Mouse (Mus musculus): Measurements from ENCODE around the gene Clvs2. TPM values are rescaled to one million over a fixed set of nuclear protein-coding genes. Genes with fewer than 3 reads are reported as not detected.
A peak's percentile ranks its signal among the peaks of the same experiment; 100 is the strongest.

Gene Clvs2
- 0.33 and 0.57 TPM in 2 replicates for polyA plus RNA-seq (2015; fragmentation: Nextera tagmentation; extraction: Ambion mirVana)

DNA sequence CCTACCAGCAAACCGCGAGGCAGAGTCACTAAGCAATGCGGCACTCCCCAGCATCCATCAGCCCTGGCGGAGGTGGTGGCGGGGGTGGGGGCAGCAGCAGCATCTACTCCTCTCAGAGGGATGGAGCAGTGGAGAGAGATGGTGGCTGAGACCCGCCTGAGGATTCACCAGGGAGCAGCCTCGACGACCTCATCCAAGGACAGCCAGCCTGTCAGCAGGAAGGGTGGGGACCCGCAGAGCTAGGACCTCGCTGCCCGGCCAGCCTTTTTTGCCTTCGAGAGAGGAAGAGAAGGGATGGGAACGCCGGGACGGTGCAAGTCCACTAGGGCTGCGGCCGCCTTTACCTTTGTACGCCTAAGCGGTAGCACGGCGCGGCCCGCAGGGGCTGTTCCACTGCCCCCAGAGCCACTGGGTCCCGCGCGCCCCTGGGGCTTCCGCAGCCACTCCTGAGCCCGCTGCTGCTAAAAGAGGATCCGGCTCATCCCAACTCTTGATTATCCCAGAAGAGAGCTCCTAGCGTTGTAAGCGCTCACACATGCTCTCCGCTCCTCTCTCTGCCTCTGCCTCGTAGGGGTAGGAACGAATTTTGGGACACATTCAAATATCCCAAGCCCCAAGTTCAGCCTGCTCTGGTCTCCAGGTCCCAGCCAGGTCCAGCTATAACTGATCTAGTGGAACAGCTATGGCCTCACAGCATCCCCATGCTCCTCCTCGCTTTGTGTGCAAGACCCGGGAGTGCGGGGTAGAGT, at the start of gene Clvs2:
Clvs2 (minus strand) TSS at position 639 of the 749 bp plus-strand sequence.
- ATAC-seq (ENCODE audit: low FRiP score, low TSS enrichment), result no peak
- H3K4me2 ChIP-seq (replicated peaks; ENCODE audit: low read depth), result peak within 1 kb of the TSS; percentile 56
- H3K4me1 ChIP-seq (replicated peaks; ENCODE audit: control insufficient read depth, insufficient read depth), result no peaks in the 10 kb centered on the region
- H3K27me3 ChIP-seq (ENCODE audit: control insufficient read depth, insufficient read depth, low read length), result no peaks in the 10 kb centered on the region
- peak within 1 kb of the TSS; percentile 28 for H3K4me3 ChIP-seq (ENCODE audit: low read depth, low read length)
- no peaks in the 10 kb centered on the region for H3K9me3 ChIP-seq (ENCODE audit: control insufficient read depth, low read length)
- WGBS, result 3% methylated on average over 37 of the region's 37 CpGs
- TF ChIP-seq CTCF (IDR thresholded peaks at IDR 0.05; ENCODE audit: low read depth) (no peak), EP300 (optimal IDR thresholded peaks at IDR 0.05) (no peak)
- no peaks in the 10 kb centered on the region for H3K36me3 ChIP-seq (ENCODE audit: control insufficient read depth, insufficient read depth, low read length)
- H3K9ac ChIP-seq (ENCODE audit: low read length), result peak within 1 kb of the TSS; percentile 38; the same call in 1 of the 2 replicates
- H3K27ac ChIP-seq (replicated peaks), result no peak within 1 kb of the TSS
- peak; percentile 13 for DNase-seq (ENCODE audit: low spot score)

DNA sequence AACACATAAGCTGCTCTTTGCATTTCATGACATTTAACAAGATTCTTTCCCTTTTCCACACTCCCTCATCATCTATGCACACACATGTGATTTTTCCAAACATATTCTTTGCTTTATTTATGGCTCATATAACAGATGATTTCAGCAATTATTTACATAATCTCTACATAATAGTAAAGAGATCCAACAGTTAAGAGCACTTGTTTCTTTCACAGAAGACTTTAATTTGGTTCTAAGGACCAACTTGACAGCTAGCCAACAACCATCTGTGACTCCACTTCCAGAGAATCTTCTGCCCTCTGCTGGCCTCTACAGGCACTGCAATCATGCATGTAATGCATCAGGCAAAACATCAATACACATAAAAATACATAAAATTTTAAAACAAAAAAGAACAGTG, 28.6 kb upstream of the Clvs2 start:
- no peaks in the 10 kb centered on the region for H3K9me3 ChIP-seq (ENCODE audit: control insufficient read depth, low read length)
- H3K4me3 ChIP-seq (ENCODE audit: low read depth, low read length), result no peak overlapping the region
- no peaks in the 10 kb centered on the region for H3K36me3 ChIP-seq (ENCODE audit: control insufficient read depth, insufficient read depth, low read length)
- H3K27ac ChIP-seq (replicated peaks), result no peak overlapping the region
- peak; percentile 73 for TF ChIP-seq CTCF (IDR thresholded peaks at IDR 0.05; ENCODE audit: low read depth)
- TF ChIP-seq EP300 (optimal IDR thresholded peaks at IDR 0.05), result no peak
- no peak overlapping the region for H3K9ac ChIP-seq (ENCODE audit: low read length)
- ATAC-seq (ENCODE audit: low FRiP score, low TSS enrichment) (no peak), DNase-seq (ENCODE audit: low spot score) (peak; percentile 25)
- H3K4me2 ChIP-seq (replicated peaks; ENCODE audit: low read depth), result no peak overlapping the region
- no peaks in the 10 kb centered on the region for H3K27me3 ChIP-seq (ENCODE audit: control insufficient read depth, insufficient read depth, low read length)
- H3K4me1 ChIP-seq (replicated peaks; ENCODE audit: control insufficient read depth, insufficient read depth), result no peaks in the 10 kb centered on the region

DNA sequence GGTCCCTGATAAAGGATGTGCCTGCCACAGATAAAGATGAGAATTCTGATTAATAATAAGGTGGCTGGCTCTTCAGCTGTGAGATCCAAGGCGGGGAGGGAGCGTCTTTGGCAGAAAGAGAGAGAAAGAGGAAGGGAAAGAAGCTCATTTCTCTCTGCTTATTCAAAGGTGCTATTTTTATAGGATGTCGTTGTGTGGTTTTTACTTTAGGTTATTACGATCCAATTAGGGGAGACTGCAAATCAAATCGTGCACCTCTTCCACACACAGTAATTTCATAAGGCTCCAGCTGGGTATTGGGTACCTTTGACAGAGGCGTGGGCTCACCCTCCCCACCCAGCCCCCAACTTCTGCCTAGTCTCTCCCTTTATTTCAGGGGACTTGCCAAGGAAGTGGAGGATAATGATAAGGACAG, 985 bp downstream of the Clvs2 start:
- TF ChIP-seq CTCF (IDR thresholded peaks at IDR 0.05; ENCODE audit: low read depth) (no peak), EP300 (optimal IDR thresholded peaks at IDR 0.05) (no peak)
- ATAC-seq (ENCODE audit: low FRiP score, low TSS enrichment), result no peak
- Histone ChIP-seq H3K9ac (ENCODE audit: low read length) (no peak overlapping the region), H3K4me2 (replicated peaks; ENCODE audit: low read depth) (no peak overlapping the region), H3K27ac (replicated peaks) (no peak overlapping the region), H3K36me3 (ENCODE audit: control insufficient read depth, insufficient read depth, low read length) (no peaks in the 10 kb centered on the region), H3K4me3 (ENCODE audit: low read depth, low read length) (no peak overlapping the region), H3K4me1 (replicated peaks; ENCODE audit: control insufficient read depth, insufficient read depth) (no peaks in the 10 kb centered on the region), H3K9me3 (ENCODE audit: control insufficient read depth, low read length) (no peaks in the 10 kb centered on the region), H3K27me3 (ENCODE audit: control insufficient read depth, insufficient read depth, low read length) (no peaks in the 10 kb centered on the region)
- DNase-seq (ENCODE audit: low spot score), result no peak
- 25% methylated on average over 6 of the region's 6 CpGs for WGBS

DNA sequence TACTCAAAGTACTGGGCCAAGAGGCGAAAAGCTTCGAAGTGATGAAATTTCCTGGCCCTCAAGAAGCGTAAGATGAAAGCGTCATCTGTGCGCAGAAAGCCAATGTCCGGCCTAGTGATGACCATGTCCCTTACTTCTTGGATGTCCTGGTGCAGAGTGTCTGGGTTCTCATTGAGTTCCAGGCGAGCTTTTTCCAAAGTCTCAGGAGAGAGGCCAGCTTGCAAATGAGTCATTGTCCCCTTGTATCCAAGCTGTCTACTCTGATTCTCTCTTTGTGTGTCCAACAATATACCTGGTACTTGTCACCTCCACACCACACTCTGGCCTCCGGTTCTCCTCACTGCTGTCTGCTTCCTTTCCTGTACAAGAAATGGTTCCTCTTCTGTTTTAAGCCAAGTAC, 1.9 kb downstream of the Clvs2 start:
- H3K9me3 ChIP-seq (ENCODE audit: control insufficient read depth, low read length), result no peaks in the 10 kb centered on the region
- TF ChIP-seq EP300 (optimal IDR thresholded peaks at IDR 0.05) (no peak), CTCF (IDR thresholded peaks at IDR 0.05; ENCODE audit: low read depth) (no peak)
- no peaks in the 10 kb centered on the region for H3K36me3 ChIP-seq (ENCODE audit: control insufficient read depth, insufficient read depth, low read length)
- no peak for DNase-seq (ENCODE audit: low spot score)
- no peak for ATAC-seq (ENCODE audit: low FRiP score, low TSS enrichment)
- no peaks in the 10 kb centered on the region for H3K4me1 ChIP-seq (replicated peaks; ENCODE audit: control insufficient read depth, insufficient read depth)
- H3K27me3 ChIP-seq (ENCODE audit: control insufficient read depth, insufficient read depth, low read length), result no peaks in the 10 kb centered on the region
- no peak overlapping the region for H3K4me2 ChIP-seq (replicated peaks; ENCODE audit: low read depth)
- 90% methylated on average over 8 of the region's 8 CpGs for WGBS
- no peak overlapping the region for H3K9ac ChIP-seq (ENCODE audit: low read length)
- H3K27ac ChIP-seq (replicated peaks), result no peak overlapping the region
- no peak overlapping the region for H3K4me3 ChIP-seq (ENCODE audit: low read depth, low read length)

DNA sequence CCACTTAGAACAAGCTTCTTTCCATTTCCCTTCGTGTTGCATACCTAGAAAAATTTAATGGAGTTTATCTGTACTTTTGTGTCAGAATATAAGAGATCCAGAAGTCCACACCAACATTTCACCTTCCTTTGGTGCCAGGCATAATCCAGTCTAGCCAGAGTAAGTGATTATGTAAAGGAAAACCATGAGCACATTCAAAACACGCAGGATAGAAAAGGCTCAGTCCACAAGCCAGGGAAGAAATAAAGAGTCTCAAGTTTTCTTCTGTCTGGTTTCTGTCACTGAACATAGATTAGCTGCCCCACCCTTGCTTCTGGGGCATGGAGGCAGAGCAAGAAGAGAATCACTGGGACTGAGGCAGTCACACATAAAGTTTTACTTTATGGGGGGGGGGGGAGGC, 8.4 kb downstream of the Clvs2 start:
- no peak for TF ChIP-seq EP300 (optimal IDR thresholded peaks at IDR 0.05)
- TF ChIP-seq CTCF (IDR thresholded peaks at IDR 0.05; ENCODE audit: low read depth), result no peak

DNA sequence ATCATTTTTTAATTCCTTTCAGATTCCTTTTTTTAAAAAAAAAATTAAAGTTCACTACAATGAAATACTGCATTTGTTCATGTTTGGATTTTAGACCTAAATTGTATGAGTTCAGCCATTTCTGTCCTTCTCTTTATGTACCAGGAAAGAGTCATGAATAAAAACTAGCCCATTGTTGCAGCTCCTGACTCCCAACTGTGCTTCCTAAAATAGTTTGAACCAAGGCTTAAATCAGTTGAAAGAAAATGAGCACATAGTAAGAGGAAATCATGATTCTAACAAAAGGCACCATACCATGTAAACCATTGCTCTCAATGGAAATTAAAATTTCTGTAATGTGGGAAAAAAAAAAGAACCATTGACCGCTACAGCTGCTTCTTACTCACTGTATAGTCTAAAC, 11.4 kb downstream of the Clvs2 start:
- H3K9me3 ChIP-seq (ENCODE audit: control insufficient read depth, low read length), result no peaks in the 10 kb centered on the region
- H3K36me3 ChIP-seq (ENCODE audit: control insufficient read depth, insufficient read depth, low read length), result no peaks in the 10 kb centered on the region
- no peak overlapping the region for H3K4me3 ChIP-seq (ENCODE audit: low read depth, low read length)
- no peak for TF ChIP-seq EP300 (optimal IDR thresholded peaks at IDR 0.05)
- TF ChIP-seq CTCF (IDR thresholded peaks at IDR 0.05; ENCODE audit: low read depth), result no peak
- H3K9ac ChIP-seq (ENCODE audit: low read length), result no peak overlapping the region
- H3K4me2 ChIP-seq (replicated peaks; ENCODE audit: low read depth), result no peak overlapping the region
- WGBS, result 92% methylated on average over 1 of the region's 1 CpGs
- H3K27ac ChIP-seq (replicated peaks), result no peak overlapping the region
- ATAC-seq (ENCODE audit: low FRiP score, low TSS enrichment) (no peak), DNase-seq (ENCODE audit: low spot score) (no peak)
- no peaks in the 10 kb centered on the region for H3K27me3 ChIP-seq (ENCODE audit: control insufficient read depth, insufficient read depth, low read length)
- no peaks in the 10 kb centered on the region for H3K4me1 ChIP-seq (replicated peaks; ENCODE audit: control insufficient read depth, insufficient read depth)

More for the DNA sequence above, 8.4 kb downstream of the Clvs2 start:
- Histone ChIP-seq H3K4me3 (ENCODE audit: low read depth, low read length) (no peak overlapping the region), H3K36me3 (ENCODE audit: control insufficient read depth, insufficient read depth, low read length) (no peaks in the 10 kb centered on the region), H3K27me3 (ENCODE audit: control insufficient read depth, insufficient read depth, low read length) (no peaks in the 10 kb centered on the region), H3K27ac (replicated peaks) (no peak overlapping the region), H3K9ac (ENCODE audit: low read length) (no peak overlapping the region), H3K9me3 (ENCODE audit: control insufficient read depth, low read length) (no peaks in the 10 kb centered on the region), H3K4me1 (replicated peaks; ENCODE audit: control insufficient read depth, insufficient read depth) (no peaks in the 10 kb centered on the region), H3K4me2 (replicated peaks; ENCODE audit: low read depth) (no peak overlapping the region)
- DNase-seq (ENCODE audit: low spot score) (no peak), ATAC-seq (ENCODE audit: low FRiP score, low TSS enrichment) (no peak)
- 60% methylated on average over 2 of the region's 2 CpGs for WGBS
